Mouse (Mus musculus) cortical plate, adult 2 months (tissue): Measurements from ENCODE around the gene Cfap70.

Experiments
- CTCF ChIP-seq: fragments of 200-500 bp; IDR thresholded peaks from 2 replicates; pipeline ENCODE4 v1.5.1; 2011; ENCODE audit warnings: mild to moderate bottlenecking, control low read depth, low read length; ENCODE audit not compliant: insufficient read depth; ENCODE audit errors: extremely low read depth
- POLR2A ChIP-seq: fragments of 200-500 bp; IDR thresholded peaks from 2 replicates; pipeline ENCODE4 v1.6.1; 2011; ENCODE audit warnings: mild to moderate bottlenecking, low read length, control low read depth; ENCODE audit not compliant: insufficient read depth; ENCODE audit errors: extremely low read depth

DNA sequence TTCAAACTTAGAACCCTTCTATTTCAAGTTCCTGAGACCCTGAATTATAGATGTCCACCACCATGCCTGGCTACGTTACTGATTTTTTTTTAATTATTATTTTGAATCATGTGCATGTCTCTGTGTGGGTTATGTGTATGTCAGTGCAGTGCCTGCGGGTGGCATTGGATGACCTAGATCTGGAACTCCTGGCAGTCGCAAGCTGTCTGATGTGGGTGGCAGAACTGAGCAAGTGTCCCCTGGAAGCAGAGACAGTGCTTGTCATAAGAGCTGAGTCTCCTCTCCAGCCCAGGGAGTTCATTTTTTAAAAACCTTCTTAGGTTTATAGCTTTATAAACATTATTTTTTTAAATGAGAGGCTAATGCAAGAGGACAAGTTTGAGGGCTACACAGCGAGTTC, 19.6 kb downstream of the Cfap70 start:
- no peak for TF ChIP-seq CTCF
- no peak for TF ChIP-seq POLR2A
